Mouse (Mus musculus): ENCODE measurements around the gene Ptprcap. TPM values are rescaled to one million over a fixed set of nuclear protein-coding genes. Genes with fewer than 3 reads are reported as not detected.

The Ptprcap gene
- polyA plus RNA-seq, 1 experiment from 2014 or later = 0.93 TPM

DNA sequence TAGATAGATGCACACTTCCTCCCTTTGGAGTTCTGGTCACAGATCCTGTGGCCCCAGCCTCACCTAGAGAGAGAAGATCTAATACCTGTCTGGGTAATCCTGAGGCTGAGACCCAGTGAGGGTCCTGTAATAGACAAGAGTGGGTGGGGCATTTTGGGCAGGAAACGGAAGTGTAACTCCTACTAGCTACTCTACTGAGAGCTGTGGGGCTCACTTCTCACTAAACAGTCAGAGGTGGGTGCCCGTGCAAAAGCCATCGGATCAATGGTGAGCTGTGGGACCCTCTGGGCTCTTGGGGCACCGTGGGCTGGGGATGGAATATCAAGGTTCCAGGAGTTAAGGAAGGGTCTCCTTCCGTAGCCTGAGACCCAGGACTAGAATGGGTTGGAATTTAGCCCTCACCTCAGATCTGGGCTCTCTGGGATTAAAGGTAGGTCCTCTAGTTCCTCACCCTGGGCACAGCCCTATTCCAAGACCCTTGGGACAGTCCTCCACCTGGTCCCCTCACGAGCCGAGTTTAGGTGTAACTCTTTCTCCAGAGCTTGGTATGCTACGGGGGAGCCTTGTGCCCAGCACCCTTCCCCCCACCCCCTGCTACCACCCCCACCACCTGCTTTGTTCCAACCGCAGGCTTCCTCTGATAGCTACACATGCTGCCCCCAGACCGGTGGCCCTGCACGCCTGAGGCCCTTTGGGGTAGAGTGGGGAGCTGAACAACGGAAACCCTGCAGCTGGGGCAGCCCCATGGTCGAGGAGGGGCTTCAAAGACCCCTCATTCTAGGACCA is 1.2 kb downstream of the Ptprcap start:
- H3K27ac ChIP-seq = no peak overlapping the region
- WGBS = 83% methylated on average over 13 of the region's 13 CpGs

DNA sequence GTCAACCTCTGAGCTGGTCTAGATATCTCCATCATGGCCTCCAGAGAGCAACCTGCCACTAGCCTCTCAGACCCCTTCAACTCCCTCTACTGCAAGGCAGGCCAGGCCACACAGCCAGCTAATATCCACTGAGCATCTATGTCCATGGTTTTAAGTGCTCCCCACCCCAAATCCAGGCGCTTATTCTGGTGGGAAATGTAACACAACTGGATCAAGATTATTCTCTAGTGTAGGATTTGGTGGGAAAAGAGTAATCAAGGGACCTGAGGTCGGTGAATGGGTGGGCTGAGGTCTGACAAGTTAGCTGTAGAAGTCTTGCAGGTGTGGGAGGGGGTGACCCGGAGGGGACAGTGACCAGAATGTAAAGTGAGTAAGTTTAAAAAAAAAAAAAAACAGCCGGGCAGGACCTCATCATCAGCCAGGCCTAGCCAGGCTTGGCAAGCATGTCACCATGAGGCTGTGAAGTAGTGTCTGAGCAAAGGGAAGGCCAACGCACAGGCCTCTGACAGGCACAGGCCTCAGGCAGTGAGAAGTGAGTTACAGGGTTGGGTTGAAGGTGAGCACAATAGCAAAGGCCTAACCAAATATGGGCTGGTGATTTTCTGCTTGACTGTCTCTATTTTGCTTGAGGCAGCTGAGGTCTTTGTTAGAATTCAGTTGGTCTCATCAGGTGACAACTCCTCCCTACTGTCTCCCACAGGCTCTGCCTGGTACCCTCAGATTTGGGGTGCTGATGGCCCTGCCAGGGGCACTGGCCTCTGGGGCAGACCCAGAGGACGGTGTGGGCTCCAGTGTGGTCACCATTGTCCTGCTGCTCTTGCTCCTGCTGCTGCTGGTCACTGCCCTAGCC is 2.0 kb downstream of the Ptprcap start:
- no peak overlapping the region for H3K4me3 ChIP-seq
- no peak for DNase-seq (ENCODE audit: low spot score)
- peaks cover 12% of the 10 kb centered on the region; the same call in 1 of the 2 replicates for H3K4me1 ChIP-seq
- H3K27me3 ChIP-seq (ENCODE audit: low read depth, poor library complexity, severe bottlenecking) = no peaks in the 10 kb centered on the region
- H3K27ac ChIP-seq = no peak overlapping the region
- peaks cover 91% of the 10 kb centered on the region for H3K36me3 ChIP-seq
- 87% methylated on average over 6 of the region's 6 CpGs for WGBS
- H3K9me3 ChIP-seq (replicated peaks) = no peaks in the 10 kb centered on the region

More for the DNA sequence above, 1.2 kb downstream of the Ptprcap start:
- no peaks in the 10 kb centered on the region for H3K27me3 ChIP-seq (ENCODE audit: low read depth, poor library complexity, severe bottlenecking)
- H3K9me3 ChIP-seq (replicated peaks) = no peaks in the 10 kb centered on the region
- DNase-seq (ENCODE audit: low spot score) = no peak
- H3K36me3 ChIP-seq = peaks cover 94% of the 10 kb centered on the region
- H3K4me3 ChIP-seq = no peak overlapping the region
- peaks cover 18% of the 10 kb centered on the region for H3K4me1 ChIP-seq

DNA sequence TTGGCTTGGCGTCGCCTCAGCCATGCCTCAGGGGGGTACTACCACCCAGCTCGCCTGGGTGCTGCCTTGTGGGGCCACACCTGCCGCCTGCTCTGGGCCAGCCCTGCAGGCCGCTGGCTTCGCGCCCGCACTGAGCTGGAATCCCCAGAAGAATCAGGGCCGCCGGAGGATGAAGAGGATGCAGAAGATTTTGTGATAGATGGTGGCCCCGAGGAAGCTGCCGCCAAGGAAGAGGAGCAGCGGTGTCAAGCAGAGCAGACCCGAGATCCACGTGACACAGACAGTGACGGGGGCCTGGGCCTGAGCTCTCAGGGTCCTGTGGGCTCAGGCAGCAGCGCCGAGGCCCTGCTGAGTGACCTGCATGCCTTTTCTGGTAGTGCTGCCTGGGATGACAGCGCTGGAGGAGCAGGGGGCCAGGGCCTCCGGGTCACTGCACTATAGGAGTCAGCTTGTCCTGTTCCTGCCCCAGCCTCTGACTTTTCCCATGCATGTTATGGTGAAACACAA is 2.7 kb downstream of the Ptprcap start:
- H3K36me3 ChIP-seq = peaks cover 91% of the 10 kb centered on the region
- H3K27ac ChIP-seq = no peak overlapping the region
- DNase-seq (ENCODE audit: low spot score) = no peak
- no peaks in the 10 kb centered on the region for H3K27me3 ChIP-seq (ENCODE audit: low read depth, poor library complexity, severe bottlenecking)
- H3K4me1 ChIP-seq = 0 out of 2 replicates have a peak, but pooled peaks cover 8% of the 10 kb centered on the region
- no peaks in the 10 kb centered on the region for H3K9me3 ChIP-seq (replicated peaks)
- H3K4me3 ChIP-seq = no peak overlapping the region
- 75% methylated on average over 20 of the region's 20 CpGs for WGBS

DNA sequence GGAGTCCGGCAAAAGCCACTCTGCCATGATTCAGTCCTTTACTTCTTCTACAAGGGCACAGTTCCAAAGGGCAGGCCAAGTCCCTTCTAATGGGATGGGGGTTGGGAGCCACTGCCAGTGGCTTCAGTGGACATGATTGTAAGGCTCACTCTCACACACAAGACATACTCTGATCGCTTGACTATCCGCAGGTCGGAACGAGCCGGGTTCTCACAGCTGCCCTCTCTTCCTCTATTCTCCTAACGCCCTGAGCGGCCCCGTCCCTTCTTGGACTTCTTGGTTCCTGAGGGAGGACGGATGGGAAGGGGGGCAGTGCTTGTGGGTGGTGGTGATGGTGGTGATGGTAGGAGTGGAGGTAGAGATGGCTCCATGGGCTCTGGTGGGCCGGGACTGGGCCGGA is 3.4 kb downstream of the Ptprcap start:
- H3K36me3 ChIP-seq = peaks cover 91% of the 10 kb centered on the region
- no peak for DNase-seq (ENCODE audit: low spot score)
- H3K27ac ChIP-seq = no peak overlapping the region
- H3K4me1 ChIP-seq = 0 out of 2 replicates have a peak, but pooled peaks cover 8% of the 10 kb centered on the region
- H3K9me3 ChIP-seq (replicated peaks) = no peaks in the 10 kb centered on the region
- 87% methylated on average over 12 of the region's 12 CpGs for WGBS
- H3K27me3 ChIP-seq (ENCODE audit: low read depth, poor library complexity, severe bottlenecking) = no peaks in the 10 kb centered on the region
- no peak overlapping the region for H3K4me3 ChIP-seq

DNA sequence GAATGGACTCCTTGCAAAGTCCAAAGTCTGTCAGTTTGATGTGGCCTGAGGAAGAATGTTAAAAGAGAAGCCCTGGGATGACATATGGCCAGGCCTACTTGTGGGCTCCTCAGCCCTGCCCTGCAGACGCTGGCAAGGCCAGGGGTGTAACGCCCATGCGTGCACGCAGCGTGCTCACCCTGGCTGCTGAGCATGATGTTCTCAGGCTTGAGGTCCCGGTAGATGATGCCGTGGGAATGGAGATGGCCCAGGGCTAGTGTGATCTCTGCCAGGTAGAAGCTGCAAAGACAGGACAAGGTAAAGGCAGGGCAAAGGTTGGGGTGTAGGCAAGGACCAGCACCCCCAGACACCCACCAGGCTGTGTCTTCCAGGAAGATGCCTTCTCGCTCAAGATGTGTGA is 5.6 kb downstream of the Ptprcap start:
- 97% methylated on average over 8 of the region's 8 CpGs for WGBS
- Histone ChIP-seq H3K9me3 (replicated peaks) (no peaks in the 10 kb centered on the region), H3K27ac (no peak overlapping the region), H3K36me3 (peaks cover 70% of the 10 kb centered on the region), H3K27me3 (ENCODE audit: low read depth, poor library complexity, severe bottlenecking) (no peaks in the 10 kb centered on the region), H3K4me1 (peaks cover 17% of the 10 kb centered on the region), H3K4me3 (no peak overlapping the region)
- no peak for DNase-seq (ENCODE audit: low spot score)

DNA sequence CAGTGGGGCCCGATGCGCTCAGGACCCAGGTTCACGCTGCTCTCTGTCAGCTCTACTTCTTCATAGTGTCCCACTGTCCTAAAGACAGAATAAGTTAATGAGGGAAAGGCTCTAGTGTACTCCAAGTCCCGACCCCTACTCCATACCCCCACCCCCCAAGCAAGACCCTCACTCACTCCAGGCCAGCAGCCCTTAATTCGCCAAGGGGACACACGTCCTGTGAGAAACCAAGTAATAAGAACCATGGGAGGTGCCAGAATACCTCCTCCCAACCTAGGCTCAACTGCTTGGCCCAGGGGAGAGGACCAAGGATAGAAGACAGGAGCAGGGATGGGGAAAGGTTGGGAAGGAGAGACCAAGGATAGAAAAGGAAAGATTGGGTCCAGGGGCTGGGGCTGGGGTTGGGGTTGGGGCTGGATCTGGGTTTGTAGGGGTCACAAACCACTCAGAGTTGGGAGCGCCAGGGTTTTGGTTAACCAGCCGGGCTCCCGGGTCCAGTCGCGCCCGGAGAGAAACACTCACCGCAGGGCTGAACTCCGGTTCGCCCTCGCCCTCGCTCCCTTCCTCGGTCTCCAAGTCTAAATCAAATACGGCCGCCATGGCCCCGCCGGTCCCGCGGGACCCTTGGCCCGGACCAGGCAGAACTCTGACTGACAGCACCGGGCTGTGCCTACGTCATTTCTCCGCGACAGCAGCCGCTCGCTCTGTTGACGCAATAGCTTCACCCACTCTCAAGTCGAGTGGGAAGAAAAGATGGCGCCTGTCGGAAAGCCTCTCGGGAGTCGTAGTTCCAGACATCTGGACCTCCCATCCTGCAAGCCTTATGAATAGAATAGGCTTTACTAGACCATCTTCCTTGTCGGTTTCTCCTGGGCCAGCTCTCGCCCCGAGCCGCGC is 9.5 kb downstream of the Ptprcap start, which contains the start of gene Rps6kb2:
Gene Rps6kb2, minus strand, starts transcription at position 709 of the 897 bp plus-strand sequence.
- Histone ChIP-seq H3K9me3 (replicated peaks) (no peaks in the 10 kb centered on the region), H3K27ac (peak within 1 kb of the TSS; percentile 88), H3K36me3 (peaks cover 38% of the 10 kb centered on the region), H3K4me3 (peak within 1 kb of the TSS; percentile 88), H3K4me1 (peaks cover 24% of the 10 kb centered on the region), H3K27me3 (ENCODE audit: low read depth, poor library complexity, severe bottlenecking) (no peaks in the 10 kb centered on the region)
- 7% methylated on average over 42 of the region's 42 CpGs for WGBS
- peak; percentile 96 for DNase-seq (ENCODE audit: low spot score)

DNA sequence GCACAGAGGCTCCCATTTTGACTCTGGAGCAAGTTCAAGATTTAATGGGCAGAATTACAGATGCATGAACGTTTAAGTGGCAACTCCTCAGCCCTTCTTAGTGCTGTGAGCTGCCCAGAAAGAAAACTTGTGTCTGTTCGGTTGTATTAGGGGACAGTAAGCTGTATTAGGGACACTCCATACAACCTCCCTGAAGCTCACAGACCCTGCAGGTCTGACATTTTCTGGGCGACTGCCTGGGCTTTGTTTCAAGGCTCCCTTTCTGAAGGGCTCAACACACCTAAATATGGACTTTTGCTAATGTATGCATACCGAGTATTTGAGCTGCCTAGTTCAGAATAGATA is 10.1 kb downstream of the Ptprcap start:
- peak overlapping the region; percentile 88 for H3K27ac ChIP-seq
- DNase-seq (ENCODE audit: low spot score) = no peak
- 40% methylated on average over 4 of the region's 4 CpGs for WGBS
- H3K9me3 ChIP-seq (replicated peaks) = no peaks in the 10 kb centered on the region
- H3K36me3 ChIP-seq = peaks cover 31% of the 10 kb centered on the region
- H3K27me3 ChIP-seq (ENCODE audit: low read depth, poor library complexity, severe bottlenecking) = no peaks in the 10 kb centered on the region
- H3K4me3 ChIP-seq = peak overlapping the region; percentile 88
- peaks cover 24% of the 10 kb centered on the region for H3K4me1 ChIP-seq

DNA sequence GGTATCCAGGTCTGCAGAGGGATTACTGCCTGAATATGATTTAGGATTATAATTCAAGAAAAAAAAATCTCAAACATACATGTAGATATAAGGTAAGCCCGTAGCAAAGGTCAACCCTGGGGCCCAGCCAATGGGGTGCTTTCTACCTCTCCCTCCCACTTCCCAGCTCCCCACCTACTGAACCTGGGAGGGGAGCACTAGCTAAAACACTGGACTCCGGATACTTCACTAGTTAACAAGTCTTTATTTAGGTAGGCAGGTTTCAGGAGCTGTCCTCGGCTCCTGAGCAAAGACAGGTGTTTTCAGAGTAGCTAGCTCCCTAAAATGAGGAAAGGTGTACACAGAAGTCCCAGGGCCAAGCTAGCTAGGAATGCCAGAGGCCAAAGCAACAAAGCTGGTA is 10.7 kb downstream of the Ptprcap start:
- no peak for DNase-seq (ENCODE audit: low spot score)
- H3K36me3 ChIP-seq = peaks cover 26% of the 10 kb centered on the region
- no peak overlapping the region; the same call in 1 of the 2 replicates for H3K4me3 ChIP-seq
- peak overlapping the region; percentile 88; the same call in 1 of the 2 replicates for H3K27ac ChIP-seq
- H3K4me1 ChIP-seq = peaks cover 24% of the 10 kb centered on the region
- no peaks in the 10 kb centered on the region for H3K27me3 ChIP-seq (ENCODE audit: low read depth, poor library complexity, severe bottlenecking)
- WGBS = 76% methylated on average over 3 of the region's 3 CpGs
- no peaks in the 10 kb centered on the region for H3K9me3 ChIP-seq (replicated peaks)

DNA sequence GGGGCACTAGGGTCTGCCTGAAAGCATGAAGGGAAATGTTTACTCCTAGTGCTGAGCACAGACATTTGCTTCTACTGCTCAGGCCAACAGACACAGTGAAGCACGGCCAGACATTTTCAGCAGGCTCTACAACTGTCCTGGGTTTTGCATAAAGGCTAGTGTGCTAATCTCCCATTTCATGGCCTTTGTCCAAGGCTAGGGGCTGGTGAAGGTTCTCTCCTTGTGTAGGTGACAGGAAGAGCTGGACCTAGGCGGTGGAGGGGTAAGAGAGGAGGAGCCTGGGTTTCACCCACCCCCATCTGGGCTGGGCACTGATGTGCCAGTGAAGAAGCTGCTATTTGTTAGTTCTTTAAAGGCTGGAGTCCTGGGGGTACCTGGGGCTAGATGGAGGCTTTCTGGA is 11.3 kb downstream of the Ptprcap start:
- no peak overlapping the region for H3K4me3 ChIP-seq
- peaks cover 19% of the 10 kb centered on the region for H3K36me3 ChIP-seq
- 81% methylated on average over 2 of the region's 2 CpGs for WGBS
- no peaks in the 10 kb centered on the region for H3K9me3 ChIP-seq (replicated peaks)
- DNase-seq (ENCODE audit: low spot score) = no peak
- H3K27ac ChIP-seq = peak overlapping the region; percentile 56; the same call in 1 of the 2 replicates
- H3K27me3 ChIP-seq (ENCODE audit: low read depth, poor library complexity, severe bottlenecking) = no peaks in the 10 kb centered on the region
- peaks cover 27% of the 10 kb centered on the region for H3K4me1 ChIP-seq

DNA sequence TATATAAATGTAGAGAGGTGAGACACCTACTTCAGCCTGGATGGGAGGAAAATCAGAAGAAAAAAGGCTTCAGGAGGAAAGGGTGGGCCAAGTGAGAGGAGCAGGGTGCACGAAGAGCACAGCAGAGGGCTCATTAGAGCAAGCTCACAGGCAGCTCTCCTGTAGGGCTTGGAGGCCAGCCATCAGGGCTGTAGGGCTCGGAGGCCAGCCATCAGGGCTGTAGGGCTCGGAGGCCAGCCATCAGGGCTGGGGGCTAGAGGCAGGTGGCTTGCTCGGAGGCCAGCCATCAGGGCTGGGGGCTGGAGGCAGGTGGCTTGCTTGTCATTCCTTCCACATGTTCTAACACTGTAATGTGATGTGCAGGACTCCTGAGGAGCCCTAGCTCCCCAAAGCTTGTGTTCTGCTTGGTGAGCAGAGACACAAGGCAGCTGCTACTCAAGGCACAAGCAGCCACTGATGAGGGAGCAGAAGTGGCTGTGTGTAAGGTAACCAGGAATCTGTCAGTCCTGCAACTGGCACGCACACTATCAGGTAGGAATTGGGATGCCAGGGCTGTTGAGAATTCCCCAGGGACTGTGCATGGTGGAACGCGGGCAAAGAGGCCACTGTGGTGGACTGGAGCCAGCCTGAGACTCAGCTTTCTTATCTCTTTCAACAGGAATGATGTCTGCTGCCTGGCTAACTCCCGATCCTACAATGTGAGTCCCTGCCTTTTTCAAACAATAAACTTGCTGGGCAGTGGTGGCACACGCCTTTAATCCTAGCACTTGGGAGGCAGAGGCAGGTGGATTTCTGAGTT is 13.5 kb downstream of the Ptprcap start:
- Histone ChIP-seq H3K36me3 (0 out of 2 replicates have a peak, but pooled peaks cover under 1% of the 10 kb centered on the region), H3K27ac (0 out of 2 replicates have a peak overlapping the region, but pooled peaks have one; percentile 4), H3K4me3 (no peak overlapping the region), H3K9me3 (replicated peaks) (no peaks in the 10 kb centered on the region), H3K4me1 (peaks cover 48% of the 10 kb centered on the region), H3K27me3 (ENCODE audit: low read depth, poor library complexity, severe bottlenecking) (peaks cover 6% of the 10 kb centered on the region; the same call in 1 of the 2 replicates)
- no peak for DNase-seq (ENCODE audit: low spot score)
- WGBS = 83% methylated on average over 9 of the region's 9 CpGs

DNA sequence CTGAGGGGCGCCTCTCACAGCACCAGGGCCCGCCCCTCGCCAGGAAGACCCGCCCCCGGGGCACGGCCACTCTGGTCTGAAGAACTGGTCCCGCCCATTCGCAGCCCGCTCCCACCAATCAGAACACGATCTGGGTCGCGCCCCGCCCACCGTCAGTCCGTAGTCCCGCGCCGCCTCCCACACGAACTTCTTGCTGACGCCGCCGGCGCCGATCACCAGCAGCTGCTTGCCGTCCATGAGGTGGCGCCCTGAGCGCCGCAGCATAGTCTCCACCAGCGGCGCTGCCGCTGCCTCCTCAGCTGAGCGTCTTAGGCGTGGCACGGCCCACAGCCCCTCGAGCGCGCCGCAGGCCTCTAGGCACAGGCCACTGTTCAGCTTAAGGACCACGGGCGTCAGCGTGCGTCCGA is 16.0 kb downstream of the Ptprcap start:
- Histone ChIP-seq H3K36me3 (no peaks in the 10 kb centered on the region), H3K27me3 (ENCODE audit: low read depth, poor library complexity, severe bottlenecking) (peaks cover 6% of the 10 kb centered on the region; the same call in 1 of the 2 replicates), H3K9me3 (replicated peaks) (no peaks in the 10 kb centered on the region), H3K27ac (peak overlapping the region; percentile 89), H3K4me1 (peaks cover 39% of the 10 kb centered on the region), H3K4me3 (peak overlapping the region; percentile 55)
- under 1% methylated on average over 43 of the region's 43 CpGs for WGBS
- peak; percentile 100 for DNase-seq (ENCODE audit: low spot score)

Data from limb, embryonic 10.5 days (tissue).